Mouse (Mus musculus) forebrain, postnatal 0 days (tissue): ENCODE measurements around the gene Olfr601. TPM values are rescaled to one million over a fixed set of nuclear protein-coding genes. Genes with fewer than 3 reads are reported as not detected.
"Not testable (repeated sequence)": the region's sequence is repeated elsewhere in the genome, so short reads cannot be mapped to it uniquely, and the experiment has no call there.

Source experiments
- ATAC-seq: fragments of 200-750 bp; cut with Nextera tagmentation; 2 replicates; pipeline ENCODE4 v1.8.0; 2017; ENCODE audit warnings: mild to moderate bottlenecking, moderate library complexity
- DNase-seq: peaks from one replicate; pipeline ENCODE4 v3.0.0-alpha.2; 2015
- H3K27ac ChIP-seq: fragments of 300-500 bp; sonication (generic); 2 replicates; pipeline ENCODE4 v1.5.1; 2014; ENCODE audit warnings: low read depth, mild to moderate bottlenecking, antibody characterized with exemption, low read length, moderate library complexity, mixed read lengths
- H3K27me3 ChIP-seq: fragments of 300-500 bp; sonication (generic); 2 replicates; pipeline ENCODE4 v1.6.1; 2014; ENCODE audit warnings: mild to moderate bottlenecking, low read length, mixed read lengths; ENCODE audit not compliant: insufficient read depth
- H3K36me3 ChIP-seq: fragments of 300-500 bp; sonication (generic); 2 replicates; pipeline ENCODE4 v1.6.1; 2014; ENCODE audit warnings: mild to moderate bottlenecking, moderate library complexity; ENCODE audit not compliant: insufficient read depth
- H3K4me1 ChIP-seq: fragments of 300-500 bp; sonication (generic); 2 replicates; pipeline ENCODE4 v1.6.1; 2014; ENCODE audit warnings: antibody characterized with exemption; ENCODE audit not compliant: insufficient read depth
- H3K4me2 ChIP-seq: fragments of 300-500 bp; sonication (generic); 2 replicates; pipeline ENCODE4 v1.6.1; 2014; ENCODE audit warnings: low read depth, mild to moderate bottlenecking, moderate library complexity
- H3K4me3 ChIP-seq: fragments of 300-500 bp; sonication (generic); 2 replicates; pipeline ENCODE4 v1.5.1; 2014; ENCODE audit warnings: low read depth, low read length, mixed read lengths
- H3K9ac ChIP-seq: fragments of 300-500 bp; sonication (generic); 2 replicates; pipeline ENCODE4 v1.6.1; 2014; ENCODE audit warnings: mild to moderate bottlenecking
- H3K9me3 ChIP-seq: fragments of 300-500 bp; sonication (generic); 2 replicates; pipeline ENCODE4 v1.6.1; 2016; ENCODE audit warnings: low read length
- CTCF ChIP-seq: sonication (generic); IDR thresholded peaks from 2 replicates; pipeline ENCODE4 v1.5.1; 2016; ENCODE audit warnings: antibody characterized with exemption, control low read depth, low read depth
- WGBS: fragments of 180-500 bp; shearing (Covaris S2); extraction: QIAGEN DNeasy Blood & Tissue Kit; methylation state at CpG from one replicate; pipeline ENCODE4 v1.1.7; 2014; 5-methylcytosine and 5-hydroxymethylcytosine counted together
- polyA plus RNA-seq: library from polyadenylated mRNA; unstranded; fragments of >200 nt; fragmentation: Nextera tagmentation; extraction: Ambion mirVana; gene quantifications from 2 replicates; pipeline ENCODE4 v1.2.1, GENCODE M21; 2015
- total RNA-seq: library from RNA; depleted of rRNA; stranded (reverse); fragments of >200 nt; gene quantifications from 2 replicates; pipeline ENCODE4 v1.2.3, GENCODE M21; 2014; rRNA removed

Gene Olfr601
- total RNA-seq (not detected in 2 replicates), polyA plus RNA-seq (not detected in 2 replicates)

DNA sequence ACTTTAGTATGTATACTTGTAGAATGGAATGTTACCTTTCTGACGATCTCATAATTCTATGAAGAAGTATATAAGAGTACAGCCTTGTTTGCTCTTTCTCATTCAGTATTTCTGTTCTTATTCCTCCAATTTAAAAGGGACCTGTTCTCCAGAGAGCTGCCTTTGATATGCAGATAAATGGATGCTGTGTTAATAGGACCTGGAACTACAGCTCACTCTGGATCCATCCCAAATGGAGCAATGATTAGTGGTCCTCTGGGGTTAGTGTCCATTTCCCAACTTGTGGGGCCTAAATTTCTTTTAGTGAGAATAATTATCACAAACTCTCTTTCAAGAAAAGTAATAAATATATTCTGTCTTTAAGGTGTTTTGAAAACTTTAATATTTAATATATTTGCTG is at the start of gene Olfr601:
Gene Olfr601 (minus strand): TSS at position 101 of the 400 bp plus-strand sequence.
- DNase-seq (no peak), ATAC-seq (no peak)
- Histone ChIP-seq H3K27me3 (no peaks in the 10 kb centered on the region), H3K36me3 (no peaks in the 10 kb centered on the region), H3K27ac (no peak within 1 kb of the TSS), H3K4me2 (no peak within 1 kb of the TSS), H3K9me3 (no peaks in the 10 kb centered on the region), H3K9ac (no peak within 1 kb of the TSS), H3K4me1 (no peaks in the 10 kb centered on the region), H3K4me3 (no peak within 1 kb of the TSS)
- TF ChIP-seq CTCF = no peak
- 96% methylated on average over 1 of the region's 1 CpGs for WGBS

DNA sequence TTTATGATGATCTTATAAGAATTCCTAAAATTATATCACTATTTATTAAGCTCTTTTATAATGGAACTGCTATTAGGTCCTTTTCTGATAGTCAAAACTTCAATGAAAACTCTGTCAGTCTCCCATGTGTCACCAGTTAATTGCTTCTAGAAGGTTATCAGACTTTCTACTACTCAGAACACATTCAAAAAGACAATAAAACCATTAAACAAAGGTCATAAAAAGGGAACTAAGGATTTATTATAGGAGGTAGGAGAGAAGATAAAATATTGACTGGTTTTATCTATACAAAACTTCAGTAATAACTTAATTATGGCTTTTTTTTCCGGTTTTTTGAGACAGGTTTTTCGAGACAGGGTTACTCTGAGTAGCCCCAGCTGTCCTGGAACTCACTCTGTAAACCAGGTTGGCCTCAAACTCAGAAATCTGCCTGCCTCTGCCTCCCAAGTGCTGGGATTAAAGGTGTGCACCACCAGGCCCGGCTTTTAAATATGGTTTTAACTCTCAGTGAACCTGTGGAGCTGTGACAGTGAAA is 44.1 kb upstream of the Olfr601 start:
- WGBS = 84% methylated on average over 3 of the region's 3 CpGs
- DNase-seq = not testable (repeated sequence)

DNA sequence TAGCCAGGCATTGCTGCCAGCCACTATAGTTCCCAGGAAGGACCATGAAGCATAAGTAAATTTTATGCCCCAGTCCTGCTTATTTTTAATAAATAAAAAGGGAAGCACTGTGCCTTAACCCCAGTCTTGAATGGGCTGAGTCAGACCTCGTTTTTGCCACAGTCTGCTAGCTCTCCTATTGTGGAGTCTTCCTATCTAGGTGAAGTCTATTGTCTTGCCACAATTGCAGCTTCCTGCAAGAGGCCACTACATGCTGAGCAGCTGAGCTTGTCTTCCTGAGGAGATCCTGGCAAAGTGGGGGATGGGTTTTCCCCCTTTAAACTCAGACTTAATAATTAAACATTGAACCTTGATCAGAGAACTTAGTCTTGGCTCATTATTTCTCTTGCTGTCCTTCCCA is 36.5 kb upstream of the Olfr601 start:
- H3K27me3 ChIP-seq = no peaks in the 10 kb centered on the region
- ATAC-seq (no peak), DNase-seq (no peak)
- H3K9me3 ChIP-seq = no peaks in the 10 kb centered on the region
- H3K4me1 ChIP-seq = no peaks in the 10 kb centered on the region
- H3K9ac ChIP-seq = no peak overlapping the region
- no peak overlapping the region for H3K27ac ChIP-seq
- WGBS = 0% methylated on average over 1 of the region's 1 CpGs
- H3K4me3 ChIP-seq = no peak overlapping the region
- H3K4me2 ChIP-seq = no peak overlapping the region
- TF ChIP-seq CTCF = no peak
- no peaks in the 10 kb centered on the region for H3K36me3 ChIP-seq

More for the DNA sequence above, 44.1 kb upstream of the Olfr601 start:
- H3K9ac ChIP-seq, H3K4me2 ChIP-seq, ATAC-seq, H3K4me1 ChIP-seq, H3K36me3 ChIP-seq, H3K9me3 ChIP-seq, H3K27me3 ChIP-seq, H3K4me3 ChIP-seq, H3K27ac ChIP-seq: not testable (repeated sequence)

DNA sequence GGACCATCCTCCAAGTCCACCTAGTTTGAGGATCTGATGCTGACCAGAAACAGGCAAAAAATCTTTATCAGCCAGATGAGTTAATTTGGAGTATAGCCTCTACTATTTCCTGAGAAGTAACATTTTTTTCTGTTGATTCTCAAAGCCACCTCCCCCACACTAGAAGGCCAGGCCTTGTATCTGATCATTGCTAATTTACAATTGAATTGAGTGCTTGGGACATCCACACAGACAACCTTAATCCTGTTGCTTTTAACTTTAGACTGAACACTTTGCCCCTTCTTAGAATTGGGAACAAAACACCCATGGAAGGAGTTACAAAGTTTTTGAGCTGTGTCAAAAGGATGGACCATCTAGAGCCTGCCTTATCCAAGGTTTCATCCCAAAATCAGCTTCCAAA is 35.3 kb upstream of the Olfr601 start:
- no peak for TF ChIP-seq CTCF
- no peak overlapping the region for H3K9ac ChIP-seq

DNA sequence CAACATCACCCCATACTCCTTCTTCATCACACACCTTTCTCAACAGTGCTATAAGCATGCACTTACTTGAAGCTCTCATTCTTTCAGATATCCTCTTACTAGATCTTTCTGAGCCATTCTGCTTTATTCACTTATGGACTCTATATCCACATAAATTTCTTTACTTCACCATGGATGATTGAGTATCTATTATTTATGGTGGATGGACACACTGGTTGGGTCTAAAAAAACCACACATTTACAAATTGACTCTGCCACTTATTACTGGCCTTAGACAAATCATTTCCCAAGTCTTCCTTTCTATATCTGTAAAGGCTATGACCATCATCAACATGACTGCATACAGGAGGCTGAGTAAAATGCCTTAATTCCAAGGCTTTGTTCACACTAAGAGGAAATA is 23.6 kb upstream of the Olfr601 start, which contains the start of gene Olfr603:
Gene Olfr603 (minus strand): TSS at position 101 of the 400 bp plus-strand sequence.
- Histone ChIP-seq H3K27me3 (no peaks in the 10 kb centered on the region), H3K27ac (no peak within 1 kb of the TSS), H3K9ac (no peak within 1 kb of the TSS), H3K9me3 (no peaks in the 10 kb centered on the region), H3K4me2 (no peak within 1 kb of the TSS), H3K4me3 (no peak within 1 kb of the TSS), H3K4me1 (no peaks in the 10 kb centered on the region), H3K36me3 (no peaks in the 10 kb centered on the region)
- no peak for TF ChIP-seq CTCF
- ATAC-seq (no peak), DNase-seq (no peak)

More for the DNA sequence above, 35.3 kb upstream of the Olfr601 start:
- no peak for DNase-seq
- ATAC-seq = no peak
- no peaks in the 10 kb centered on the region for H3K27me3 ChIP-seq
- no peaks in the 10 kb centered on the region for H3K4me1 ChIP-seq
- H3K27ac ChIP-seq = no peak overlapping the region
- H3K4me3 ChIP-seq = no peak overlapping the region
- H3K36me3 ChIP-seq = no peaks in the 10 kb centered on the region
- H3K4me2 ChIP-seq = no peak overlapping the region
- no peaks in the 10 kb centered on the region for H3K9me3 ChIP-seq

DNA sequence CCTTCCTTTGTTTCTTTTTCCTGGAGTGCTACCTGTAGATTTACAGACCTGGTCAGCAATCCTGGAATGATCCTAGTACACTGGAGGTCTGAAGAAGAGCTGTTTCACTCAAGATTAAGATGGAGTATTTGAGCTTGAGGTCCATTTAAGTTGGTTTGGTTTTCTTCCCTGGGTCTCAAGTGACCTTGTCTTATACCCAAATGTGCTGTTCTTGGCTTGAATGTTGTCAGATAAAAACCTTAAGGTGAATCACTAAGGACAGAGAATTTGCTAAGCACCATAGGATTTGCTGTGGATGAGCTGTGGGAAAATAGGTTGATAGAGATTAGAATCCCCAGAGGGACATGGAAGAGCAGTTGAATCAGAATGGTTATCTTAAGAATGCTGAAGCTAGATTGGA is 12.9 kb downstream of the Olfr601 start, which contains the start of gene Olfr600:
Gene Olfr600 (minus strand): TSS at position 101 of the 400 bp plus-strand sequence.
- H3K9me3 ChIP-seq = no peaks in the 10 kb centered on the region
- TF ChIP-seq CTCF = no peak

DNA sequence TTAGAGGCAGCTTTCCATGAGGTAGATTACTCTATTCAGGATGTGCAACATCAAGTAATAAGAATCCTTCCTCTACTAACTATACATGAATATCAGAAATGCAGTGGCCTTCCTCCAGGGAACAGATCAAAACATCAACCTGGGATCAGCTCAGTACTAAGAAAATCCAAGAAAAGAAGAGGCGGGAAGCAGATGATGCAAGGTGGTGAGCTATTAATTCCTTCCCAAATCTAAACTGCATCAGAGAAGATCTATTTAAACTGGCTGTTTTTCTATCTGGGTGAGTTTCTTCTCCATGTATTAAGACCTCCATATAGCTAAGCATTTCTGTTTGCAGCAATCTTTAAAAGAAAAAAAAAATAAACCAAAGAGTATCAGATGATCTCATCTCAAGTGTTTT is 26.8 kb downstream of the Olfr601 start, which contains the start of gene Olfr599:
Gene Olfr599 (plus strand): TSS at position 301 of the 400 bp plus-strand sequence.
- ATAC-seq = no peak
- TF ChIP-seq CTCF = no peak
- 97% methylated on average over 1 of the region's 1 CpGs for WGBS

More for the DNA sequence above, 12.9 kb downstream of the Olfr601 start, which contains the start of gene Olfr600:
- Histone ChIP-seq H3K4me3 (no peak within 1 kb of the TSS), H3K36me3 (no peaks in the 10 kb centered on the region), H3K9ac (no peak within 1 kb of the TSS), H3K4me2 (no peak within 1 kb of the TSS), H3K27me3 (no peaks in the 10 kb centered on the region), H3K4me1 (no peaks in the 10 kb centered on the region), H3K27ac (no peak within 1 kb of the TSS)
- no peak for DNase-seq
- no peak for ATAC-seq

DNA sequence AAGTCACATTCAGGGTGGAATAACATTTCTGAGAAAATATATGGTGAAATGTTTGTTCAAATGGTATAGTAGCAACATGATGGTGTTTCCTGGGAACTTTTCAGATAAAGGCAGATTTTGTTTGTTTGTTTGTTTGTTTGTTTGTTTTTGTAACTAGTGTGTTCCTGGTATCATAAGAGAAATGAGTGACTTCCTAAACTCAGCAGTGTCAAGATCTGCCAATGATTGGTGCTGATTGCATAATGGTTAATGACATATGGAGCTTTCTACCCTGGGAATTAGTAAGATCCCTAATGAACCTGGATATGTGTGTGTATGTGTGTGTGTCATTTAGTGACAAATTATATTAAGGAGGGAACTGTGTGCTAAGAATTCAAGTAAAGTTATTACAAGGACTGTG is 39.2 kb downstream of the Olfr601 start, which contains the start of gene Olfr598:
Gene Olfr598 (plus strand): TSS at position 301 of the 400 bp plus-strand sequence.
- H3K9ac ChIP-seq = no peak within 1 kb of the TSS
- no peak for ATAC-seq
- no peaks in the 10 kb centered on the region for H3K27me3 ChIP-seq
- TF ChIP-seq CTCF = no peak
- DNase-seq = no peak
- no peaks in the 10 kb centered on the region for H3K9me3 ChIP-seq
- H3K36me3 ChIP-seq = no peaks in the 10 kb centered on the region
- no peak within 1 kb of the TSS for H3K4me2 ChIP-seq
- no peak within 1 kb of the TSS for H3K27ac ChIP-seq
- no peaks in the 10 kb centered on the region for H3K4me1 ChIP-seq
- no peak within 1 kb of the TSS for H3K4me3 ChIP-seq

More for the DNA sequence above, 26.8 kb downstream of the Olfr601 start, which contains the start of gene Olfr599:
- Histone ChIP-seq H3K27me3 (no peaks in the 10 kb centered on the region), H3K4me1 (no peaks in the 10 kb centered on the region), H3K4me3 (no peak within 1 kb of the TSS), H3K4me2 (no peak within 1 kb of the TSS), H3K9ac (no peak within 1 kb of the TSS), H3K36me3 (no peaks in the 10 kb centered on the region), H3K9me3 (no peaks in the 10 kb centered on the region), H3K27ac (no peak within 1 kb of the TSS)
- DNase-seq = no peak

DNA sequence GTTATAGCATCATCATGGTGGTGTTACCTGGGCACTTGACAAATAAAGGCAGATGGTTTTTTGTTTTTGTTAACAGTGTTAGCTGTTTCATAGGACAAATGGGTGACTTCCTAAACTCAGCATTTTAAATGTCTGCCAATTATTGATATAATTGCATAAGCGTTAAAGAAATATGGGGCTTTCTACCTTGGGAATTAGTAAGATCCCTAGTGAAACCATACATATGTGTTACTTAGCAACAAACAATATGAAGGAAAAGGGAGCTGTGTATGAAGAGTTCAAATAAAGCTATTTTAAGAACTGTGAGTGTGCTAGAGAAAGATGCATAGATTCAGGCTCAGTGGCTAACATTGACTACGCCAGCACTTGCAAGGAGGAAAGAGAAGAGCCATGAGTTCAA is 46.4 kb downstream of the Olfr601 start, which contains the start of gene Olfr597:
Gene Olfr597 (plus strand): TSS at position 301 of the 400 bp plus-strand sequence.
- not testable (repeated sequence) for H3K9me3 ChIP-seq, ATAC-seq, H3K36me3 ChIP-seq, H3K27me3 ChIP-seq, DNase-seq, H3K27ac ChIP-seq, H3K4me1 ChIP-seq, H3K4me3 ChIP-seq, H3K4me2 ChIP-seq, H3K9ac ChIP-seq
- WGBS = 83% methylated on average over 2 of the region's 2 CpGs
